Mouse (Mus musculus) forelimb bud, embryonic 11.5 days (tissue): ENCODE results near the gene Dkkl1.

Source experiments
- DNase-seq: peaks from one replicate; pipeline ENCODE4 v3.0.0-alpha.2; 2012; ENCODE audit warnings: low read depth, low spot score

The Dkkl1 gene

DNA sequence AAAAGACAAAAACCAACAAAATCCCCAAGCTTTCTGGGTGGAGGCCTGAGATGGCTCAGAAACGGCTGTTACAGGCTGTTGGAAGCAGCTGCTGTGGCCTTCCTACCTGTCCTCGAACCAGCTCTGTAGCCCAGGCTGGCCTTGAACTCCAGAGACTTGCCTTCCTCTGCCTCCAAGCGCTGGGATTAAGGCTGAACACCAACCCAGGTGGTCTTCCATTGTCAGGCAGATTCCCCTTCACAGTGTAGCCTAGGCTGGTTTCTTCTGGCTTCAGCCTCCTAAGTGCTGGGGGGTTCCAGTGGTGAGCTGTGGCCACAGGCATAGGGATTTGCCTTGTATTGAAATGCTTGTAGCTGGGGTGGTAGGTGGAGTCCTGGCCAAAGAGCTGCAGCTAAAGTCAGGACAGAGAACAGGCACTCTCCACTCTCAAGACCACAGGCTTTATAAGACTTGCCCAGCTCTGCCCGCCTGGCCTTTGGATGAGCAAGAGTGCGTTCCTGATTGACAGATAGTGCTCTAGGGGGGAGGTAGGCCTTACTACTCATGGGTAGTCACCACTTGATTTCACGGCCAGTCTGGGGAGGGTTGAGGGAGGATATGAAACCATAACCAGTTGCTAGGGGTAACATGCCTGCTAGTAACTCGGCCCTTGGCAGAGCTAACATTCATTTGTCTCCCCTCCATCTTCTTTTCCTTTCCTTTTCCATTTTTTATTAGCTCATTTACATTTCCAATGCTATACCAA, 17.7 kb upstream of the Dkkl1 start:
- no peak for DNase-seq

DNA sequence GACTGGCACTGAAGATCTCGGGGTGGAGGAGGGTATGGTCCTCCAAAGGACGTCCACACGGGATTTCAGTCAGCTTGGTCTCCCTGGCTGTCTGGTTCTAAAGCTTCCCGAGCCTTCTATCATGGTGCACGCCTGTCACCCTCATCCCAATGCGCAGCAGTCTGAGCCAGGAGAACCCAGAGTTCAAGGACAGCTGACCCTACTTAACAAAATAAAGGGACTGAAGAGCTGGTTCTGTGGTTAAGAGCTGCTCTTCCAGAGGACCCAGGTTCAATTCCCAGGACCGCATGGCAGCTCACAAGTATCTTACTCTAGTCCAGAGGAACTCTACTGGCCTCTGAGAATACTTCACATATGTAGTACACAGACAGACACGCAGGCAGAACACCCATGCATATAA, 17.1 kb upstream of the Dkkl1 start:
- DNase-seq = no peak

- DNase-seq = no peak
These were observed 16.6 kb upstream of the Dkkl1 start for GRCm38 (mm10) chr7:45228548-45228947.

GRCm38 (mm10) chr7:45226421-45226820, 14.5 kb upstream of the Dkkl1 start:
- no peak for DNase-seq

GRCm38 (mm10) chr7:45224826-45225225, 12.9 kb upstream of the Dkkl1 start:
- no peak for DNase-seq

DNA sequence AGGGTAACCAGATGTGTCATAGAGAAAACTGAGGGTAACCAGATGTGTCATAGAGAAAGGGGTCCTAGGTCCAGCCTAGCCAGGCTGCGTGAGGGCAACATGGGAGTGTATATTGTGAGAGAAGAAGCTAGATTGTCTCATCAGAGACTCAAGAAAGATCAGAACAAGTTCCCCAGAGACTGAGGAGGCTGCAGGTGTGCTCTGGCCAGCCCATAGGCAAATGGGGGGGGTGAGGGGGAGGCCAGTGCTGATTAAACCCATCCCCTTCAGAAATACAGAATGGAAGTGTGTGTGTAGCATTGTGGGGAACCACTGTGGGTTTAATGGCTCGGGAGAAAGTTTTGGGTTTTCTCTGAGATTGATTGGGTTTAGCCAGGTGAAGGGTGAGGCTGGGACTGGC, 9.7 kb upstream of the Dkkl1 start:
- DNase-seq = no peak

DNA sequence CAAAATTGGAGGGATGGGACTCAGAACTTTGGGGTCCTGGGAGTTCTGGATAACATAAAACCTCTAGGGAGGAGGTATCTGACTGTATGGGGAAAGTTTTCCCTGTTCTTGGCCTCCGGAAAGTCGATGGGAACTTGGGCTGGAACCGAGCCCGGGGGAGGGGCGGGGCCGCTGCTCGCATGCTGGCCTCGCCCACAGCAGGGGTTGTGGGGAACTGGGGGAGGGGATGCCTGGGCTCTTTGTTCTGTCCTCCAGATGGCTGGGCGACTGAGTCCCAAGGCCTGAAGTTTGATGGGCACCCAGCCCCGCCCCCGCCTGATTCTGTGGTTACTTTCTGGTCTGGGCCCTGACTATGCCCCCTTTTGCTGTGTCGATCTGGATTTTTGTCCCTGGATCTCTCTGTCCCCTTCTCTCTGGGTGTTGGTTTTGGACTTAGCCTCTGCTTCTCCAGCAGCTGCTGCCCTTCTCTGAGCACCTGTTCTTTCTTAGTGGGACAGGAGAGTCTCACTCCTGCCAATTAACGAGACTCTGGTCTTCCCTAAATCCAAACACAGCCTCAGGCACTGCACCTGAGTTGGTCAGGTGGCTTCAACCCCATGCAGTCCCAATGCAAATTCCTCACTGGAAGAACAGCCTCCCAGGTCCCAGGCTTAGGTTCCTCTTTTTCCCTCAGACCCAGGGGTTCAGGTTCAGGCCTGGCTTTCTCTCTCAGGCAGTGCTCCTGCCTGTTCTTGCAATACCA, 4.7 kb upstream of the Dkkl1 start:
- DNase-seq = peak; percentile 95

DNA sequence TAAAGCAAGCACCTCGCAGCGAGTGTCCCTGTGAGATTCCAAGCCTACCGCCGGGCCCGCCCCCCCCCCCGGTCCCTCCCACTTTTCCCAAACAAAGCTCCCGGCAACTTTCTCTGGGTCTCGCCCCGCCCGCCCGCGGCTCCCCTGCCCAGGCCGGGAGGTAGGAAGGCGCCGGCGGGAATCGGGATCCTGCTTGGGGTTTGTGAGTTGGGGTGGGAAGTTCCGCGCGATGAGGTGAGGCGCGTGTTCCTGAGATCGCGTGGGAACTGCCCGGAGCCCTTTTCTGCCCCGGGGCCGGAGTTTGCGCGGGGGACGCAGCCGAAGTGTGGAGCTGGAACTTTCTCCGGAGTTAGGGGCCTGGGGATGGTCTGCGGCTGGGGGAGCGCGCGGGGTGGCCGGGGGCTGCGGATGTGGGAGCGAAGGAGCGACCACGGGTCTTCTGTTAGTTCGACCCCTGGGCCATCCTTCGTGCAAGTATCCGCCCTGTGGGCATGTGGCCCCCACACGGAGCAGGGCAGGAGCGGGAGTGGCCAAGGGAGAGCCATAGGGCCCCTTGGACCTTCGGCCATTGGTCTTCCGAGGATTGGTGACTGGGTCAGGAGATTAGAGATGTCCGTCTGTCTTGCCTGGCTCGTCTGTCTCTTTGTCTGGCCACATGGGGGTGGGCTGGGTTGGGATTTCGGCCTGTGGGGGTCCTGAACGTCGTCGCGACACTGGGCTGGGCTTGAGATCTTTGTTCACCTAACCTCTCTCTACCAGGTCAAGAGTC, 3.9 kb upstream of the Dkkl1 start, which contains the start of gene Tead2:
Tead2 (plus strand) TSS at position 81 of the 769 bp plus-strand sequence.
- peak; percentile 67 for DNase-seq

DNA sequence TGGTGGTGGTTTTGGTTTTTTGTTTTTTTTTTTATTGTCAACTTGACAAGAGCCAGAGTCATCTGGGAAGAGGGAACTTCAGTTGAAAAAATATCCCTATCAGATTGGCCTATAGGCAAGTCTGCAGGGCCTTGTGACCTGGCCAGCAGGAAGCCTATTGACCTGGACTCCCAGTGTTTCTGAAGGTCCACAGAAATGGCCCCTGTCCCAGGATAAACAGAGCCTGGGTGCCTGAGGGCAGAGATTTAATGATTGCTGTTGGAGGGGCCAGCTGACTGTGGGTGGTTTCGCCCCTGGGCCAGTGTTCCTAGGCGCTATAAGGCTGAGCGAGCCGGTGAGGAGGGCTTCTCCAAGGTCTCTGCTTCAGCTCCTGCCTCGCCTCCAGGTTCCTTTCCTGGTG, 1.8 kb upstream of the Dkkl1 start:
- DNase-seq = no peak

GRCm38 (mm10) chr7:45212356-45212755, 409 bp upstream of the Dkkl1 start:
- DNase-seq = no peak

- no peak for DNase-seq
These were observed 877 bp downstream of the Dkkl1 start for GRCm38 (mm10) chr7:45211070-45211469.

DNA sequence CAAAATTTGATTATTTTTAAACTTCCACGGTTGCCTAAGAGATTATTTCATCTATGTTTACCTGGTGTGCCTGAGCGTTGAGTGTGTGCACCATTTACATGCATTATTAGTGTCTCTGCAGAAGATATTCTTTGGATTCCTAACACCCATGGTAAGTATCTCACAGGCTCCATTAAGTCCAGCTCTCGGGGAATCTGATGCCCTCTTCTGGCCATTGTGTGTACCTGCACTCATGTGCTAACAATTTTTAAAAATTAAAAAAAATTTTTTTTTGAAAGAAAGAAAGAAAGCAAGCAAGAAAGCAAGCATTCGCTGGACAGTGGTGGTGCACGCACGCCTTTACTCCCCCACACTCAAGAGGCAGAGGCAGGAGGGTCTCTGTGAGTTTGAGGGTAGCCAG, 3.7 kb downstream of the Dkkl1 start:
- no peak for DNase-seq

- DNase-seq = peak; percentile 99
These were observed 7.4 kb downstream of the Dkkl1 start, which contains the start of gene Ccdc155 for GRCm38 (mm10) chr7:45204380-45205143. Gene Ccdc155 (minus strand): TSS chr7:45204892.

DNA sequence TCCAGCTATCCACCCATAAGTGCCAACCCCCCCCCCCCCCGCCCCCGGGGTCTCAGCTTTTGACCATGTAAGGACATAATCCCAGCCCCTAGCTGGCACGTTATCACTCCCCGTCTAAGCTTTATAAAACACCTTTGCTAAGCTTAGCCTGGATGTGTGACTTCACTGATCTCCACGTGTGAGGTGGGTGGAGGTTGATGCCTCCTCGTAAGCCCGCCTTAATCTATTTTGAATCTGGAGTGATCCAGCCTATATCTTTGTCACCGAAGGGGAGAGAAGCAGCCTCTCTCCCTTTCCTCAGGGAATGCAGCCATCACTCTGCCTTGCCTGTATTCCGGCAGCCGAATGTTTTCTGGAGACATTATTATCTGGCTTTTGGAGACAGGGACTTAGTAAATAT, 9.3 kb downstream of the Dkkl1 start:
- DNase-seq = no peak

DNA sequence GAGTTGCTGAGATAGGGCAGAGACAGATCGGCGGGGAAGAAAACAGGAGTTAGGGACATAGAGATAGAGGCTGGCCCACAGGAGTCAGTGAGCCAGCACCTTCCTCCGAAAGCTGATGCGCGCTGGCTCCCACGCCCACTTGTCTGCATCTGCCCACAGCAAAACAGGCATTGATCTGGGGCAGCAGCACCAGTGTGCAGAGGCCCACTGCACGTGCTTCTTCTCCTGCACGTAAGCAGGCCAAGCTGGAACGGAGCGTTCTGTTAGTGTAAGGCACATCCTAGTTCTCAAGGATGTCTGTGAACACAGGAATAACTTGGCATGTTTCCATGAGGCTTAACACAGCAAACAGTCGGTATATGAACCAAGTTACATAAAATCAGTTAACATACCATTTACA, 13.0 kb downstream of the Dkkl1 start:
- no peak for DNase-seq

DNA sequence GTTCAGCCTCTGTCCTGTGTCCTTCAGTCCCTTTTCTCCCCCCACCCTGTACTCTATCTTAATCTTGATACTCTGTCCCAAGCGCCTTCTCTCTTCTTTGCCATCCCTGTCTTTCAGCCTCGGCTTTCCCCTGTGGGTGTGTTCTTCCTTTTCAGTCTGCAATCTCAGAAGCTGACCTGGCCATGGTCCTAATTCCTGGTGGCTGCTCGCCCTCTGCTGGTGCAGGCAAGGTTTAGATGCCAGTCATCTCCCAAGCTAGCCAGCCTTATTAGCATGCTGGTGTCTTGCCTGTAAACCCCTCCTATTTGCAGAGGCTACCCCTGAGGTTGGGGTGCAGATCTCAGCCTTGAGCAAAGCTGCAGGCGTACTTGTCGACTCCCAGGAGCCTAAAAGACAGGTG, 13.5 kb downstream of the Dkkl1 start:
- DNase-seq = peak; percentile 76

DNA sequence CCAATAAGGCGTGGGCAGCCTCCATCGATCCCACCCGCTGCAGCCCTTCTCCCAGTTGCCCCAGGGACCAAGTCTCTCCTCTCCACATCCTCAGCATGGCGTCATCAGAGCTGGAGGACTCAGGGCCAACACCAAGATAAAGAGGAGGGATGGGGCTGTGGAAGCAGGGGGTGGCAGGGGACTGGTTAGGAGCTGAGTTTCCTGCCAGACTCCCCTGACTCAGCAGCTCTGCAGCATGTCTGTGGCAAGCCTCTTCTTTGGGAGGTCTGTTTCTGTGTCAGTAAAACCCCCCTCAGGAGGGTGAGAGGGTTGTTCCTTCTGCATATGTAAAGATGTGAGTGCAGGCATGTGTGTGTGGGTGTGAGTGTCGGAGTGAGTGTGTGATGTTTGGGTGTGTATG, 15.0 kb downstream of the Dkkl1 start:
- no peak for DNase-seq

DNA sequence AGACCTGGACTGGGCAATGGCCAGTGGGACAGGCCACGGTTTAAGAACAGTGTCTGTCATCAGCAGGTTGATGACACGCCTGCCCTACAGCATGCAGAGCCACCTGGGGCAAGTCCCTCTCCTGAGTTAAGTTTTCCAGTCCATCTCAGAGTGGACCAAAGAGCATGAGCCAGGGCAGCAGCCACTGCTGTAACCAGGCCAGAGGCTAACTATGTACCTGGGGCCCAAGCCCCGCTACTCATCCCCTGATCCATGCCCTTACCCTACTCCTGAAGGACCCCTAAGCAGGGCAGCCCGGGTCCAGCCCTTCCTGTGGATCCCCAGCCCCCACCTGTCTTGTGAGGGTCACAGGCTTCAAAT, 15.8 kb downstream of the Dkkl1 start:
- DNase-seq = no peak

DNA sequence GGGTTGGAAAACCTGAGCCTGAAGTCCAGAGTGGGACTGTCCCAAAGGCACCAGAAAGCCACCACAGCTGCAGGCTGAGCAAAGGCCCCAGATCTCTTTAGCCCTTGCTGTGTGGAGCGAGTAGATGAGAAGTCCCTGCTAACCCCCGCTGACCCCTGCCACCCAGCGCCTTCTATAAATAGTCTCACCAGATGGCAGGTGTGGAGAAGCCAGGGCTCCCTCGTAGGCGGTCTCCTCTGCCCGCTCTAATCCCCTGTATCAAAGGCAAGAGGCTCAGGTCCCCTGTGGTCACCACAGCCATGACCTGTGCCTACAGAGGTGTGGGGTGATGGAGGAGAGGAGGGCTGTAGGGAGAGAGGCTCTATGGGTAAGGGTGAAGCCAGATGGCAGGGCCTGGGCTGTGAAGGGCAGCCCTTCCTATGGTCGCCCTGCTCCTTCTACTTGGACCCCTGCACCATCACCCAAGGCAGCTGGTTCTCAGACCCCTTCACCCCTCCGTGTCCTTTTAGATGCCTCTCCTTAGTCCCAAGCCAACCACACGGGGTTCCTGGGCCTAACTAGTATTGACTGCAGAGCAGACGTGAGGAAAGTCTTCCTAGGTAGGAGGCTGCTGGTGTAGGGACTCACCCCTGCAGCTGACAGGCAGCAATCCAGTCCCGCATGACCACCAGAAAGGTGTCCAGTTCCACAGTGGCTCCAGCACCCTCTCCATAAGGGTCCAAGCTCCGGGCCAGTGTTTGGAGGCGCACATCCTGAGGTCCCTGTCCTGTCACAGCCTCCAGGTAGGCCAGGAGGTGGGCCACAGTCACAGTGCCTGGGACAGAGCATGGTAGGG, 16.4 kb downstream of the Dkkl1 start:
- DNase-seq = no peak

DNA sequence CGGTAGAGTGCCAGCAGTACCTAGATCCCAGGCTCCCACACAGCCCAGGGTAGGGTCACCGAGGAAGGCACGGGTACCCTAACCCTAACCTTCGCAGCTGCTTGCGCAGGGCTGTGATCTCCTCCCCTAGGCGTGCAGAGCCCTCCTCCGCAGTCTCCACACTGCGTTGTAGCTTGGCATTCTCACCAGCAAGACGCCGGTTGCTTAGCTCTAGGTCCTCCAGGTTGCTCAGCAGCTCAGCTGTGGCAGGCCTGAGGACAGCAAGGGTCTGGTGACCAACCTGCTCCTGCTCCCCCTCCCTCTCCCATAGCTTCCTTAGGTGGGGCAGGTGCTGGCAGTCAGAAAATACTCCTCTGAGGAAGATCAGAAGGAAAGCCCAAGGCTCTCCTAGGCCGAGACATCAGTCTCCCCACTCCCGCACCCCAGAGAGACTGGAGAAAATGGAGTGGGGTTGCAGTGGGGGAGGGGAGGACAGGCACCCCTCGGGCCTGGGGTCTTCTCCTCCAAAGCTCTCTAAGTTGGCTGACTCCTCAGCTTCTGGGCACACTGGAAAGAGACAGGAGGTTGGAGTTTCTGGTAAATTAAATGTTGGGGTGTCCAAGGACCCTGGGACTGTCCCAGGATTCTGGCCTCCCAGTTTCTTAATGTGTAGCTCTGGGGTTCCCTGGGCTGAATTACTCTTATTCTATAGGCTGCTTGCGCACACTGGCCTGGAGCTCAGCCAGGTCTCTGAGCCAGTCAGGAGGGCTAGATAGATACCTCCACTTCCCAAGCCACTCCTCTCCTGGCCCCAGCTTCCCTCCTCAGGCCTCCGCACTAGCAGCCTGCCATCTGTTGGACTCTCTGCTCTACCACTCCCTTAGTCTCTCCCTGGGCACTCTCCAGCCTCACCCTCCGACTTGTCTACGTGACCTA, 17.8 kb downstream of the Dkkl1 start:
- no peak for DNase-seq
